Mouse (Mus musculus) midbrain, postnatal 0 days (tissue): ENCODE measurements around the gene Kcnh5. TPM values are rescaled to one million over a fixed set of nuclear protein-coding genes. Genes with fewer than 3 reads are reported as not detected.
A peak's percentile ranks its signal among the peaks of the same experiment; 100 is the strongest.

Source experiments
- ATAC-seq: fragments of 200-750 bp; cut with Nextera tagmentation; 2 replicates; pipeline ENCODE4 v1.8.0; 2017; ENCODE audit warnings: moderate number of reproducible peaks, mild to moderate bottlenecking, moderate TSS enrichment, moderate library complexity; ENCODE audit not compliant: low FRiP score
- DNase-seq: peaks from one replicate; pipeline ENCODE4 v3.0.0-alpha.2; 2015; ENCODE audit warnings: low spot score
- H3K27ac ChIP-seq: fragments of 300-500 bp; sonication (generic); 2 replicates; pipeline ENCODE4 v1.5.1; 2014; ENCODE audit warnings: low read depth, mild to moderate bottlenecking, low read length, mixed read lengths
- H3K27me3 ChIP-seq: fragments of 300-500 bp; sonication (generic); 2 replicates; pipeline ENCODE4 v1.6.1; 2014; ENCODE audit warnings: low read length, control low read depth, mixed read lengths; ENCODE audit not compliant: insufficient read depth
- H3K36me3 ChIP-seq: fragments of 300-500 bp; sonication (generic); 2 replicates; pipeline ENCODE4 v1.6.1; 2014; ENCODE audit warnings: low read length, control low read depth, mixed read lengths; ENCODE audit not compliant: insufficient read depth
- H3K4me1 ChIP-seq: fragments of 300-500 bp; sonication (generic); 2 replicates; pipeline ENCODE4 v1.6.1; 2014; ENCODE audit warnings: mild to moderate bottlenecking, control low read depth, antibody characterized with exemption, low read length, mixed read lengths; ENCODE audit not compliant: insufficient read depth
- H3K4me2 ChIP-seq: fragments of 300-500 bp; sonication (generic); 2 replicates; pipeline ENCODE4 v1.6.1; 2014; ENCODE audit warnings: low read depth, mild to moderate bottlenecking, low read length, mixed read lengths; ENCODE audit not compliant: poor library complexity, severe bottlenecking
- H3K4me3 ChIP-seq: fragments of 300-500 bp; sonication (generic); 2 replicates; pipeline ENCODE4 v1.5.1; 2014; ENCODE audit warnings: low read depth, mild to moderate bottlenecking, low read length, moderate library complexity
- H3K9ac ChIP-seq: fragments of 300-500 bp; sonication (generic); replicated peaks from 2 replicates; pipeline ENCODE4 v1.6.1; 2014; ENCODE audit warnings: mild to moderate bottlenecking, low read length, moderate library complexity, mixed read lengths; ENCODE audit not compliant: poor library complexity, severe bottlenecking
- H3K9me3 ChIP-seq: fragments of 300-500 bp; sonication (generic); 2 replicates; pipeline ENCODE4 v1.6.1; 2016; ENCODE audit warnings: low read length, control low read depth
- CTCF ChIP-seq: IDR thresholded peaks from 2 replicates; pipeline ENCODE4 v1.5.1; 2016; ENCODE audit warnings: antibody characterized with exemption, mild to moderate bottlenecking
- WGBS: fragments of 180-500 bp; shearing (Covaris S2); extraction: QIAGEN DNeasy Blood & Tissue Kit; methylation state at CpG from one replicate; pipeline ENCODE4 v1.1.7; 2014; 5-methylcytosine and 5-hydroxymethylcytosine counted together
- polyA plus RNA-seq: library from polyadenylated mRNA; unstranded; fragments of >200 nt; fragmentation: Nextera tagmentation; extraction: Ambion mirVana; gene quantifications from 2 replicates; pipeline ENCODE4 v1.2.1, GENCODE M21; 2015
- total RNA-seq: library from RNA; depleted of rRNA; stranded (reverse); fragments of >200 nt; gene quantifications from 2 replicates; pipeline ENCODE4 v1.2.3, GENCODE M21; 2014

Kcnh5 gene
- total and polyA plus RNA-seq, 2 experiments from 2014 or later: 2.6 to 8.9 TPM

GRCm38 (mm10) chr12:75031970-75032864 lies 144.9 kb downstream of the Kcnh5 start:
- no peaks in the 10 kb centered on the region for H3K27me3 ChIP-seq
- TF ChIP-seq CTCF: no peak
- no peak overlapping the region for H3K9ac ChIP-seq
- H3K27ac ChIP-seq: no peak overlapping the region
- peak; percentile 35 for DNase-seq
- WGBS: 88% methylated on average over 8 of the region's 8 CpGs
- no peaks in the 10 kb centered on the region for H3K9me3 ChIP-seq
- no peak for ATAC-seq
- no peak overlapping the region for H3K4me2 ChIP-seq
- H3K4me3 ChIP-seq: no peak overlapping the region
- no peaks in the 10 kb centered on the region for H3K36me3 ChIP-seq
- no peaks in the 10 kb centered on the region for H3K4me1 ChIP-seq

GRCm38 (mm10) chr12:74971187-74971586 lies 205.9 kb downstream of the Kcnh5 start:
- Histone ChIP-seq H3K27me3 (no peaks in the 10 kb centered on the region), H3K27ac (no peak overlapping the region), H3K9me3 (no peaks in the 10 kb centered on the region), H3K36me3 (no peaks in the 10 kb centered on the region), H3K4me1 (no peaks in the 10 kb centered on the region), H3K4me3 (no peak overlapping the region), H3K4me2 (no peak overlapping the region), H3K9ac (no peak overlapping the region)
- 95% methylated on average over 3 of the region's 3 CpGs for WGBS
- no peak for TF ChIP-seq CTCF
- DNase-seq (no peak), ATAC-seq (no peak)

- Histone ChIP-seq H3K36me3 (no peaks in the 10 kb centered on the region), H3K9ac (no peak overlapping the region), H3K9me3 (no peaks in the 10 kb centered on the region), H3K4me1 (no peaks in the 10 kb centered on the region), H3K27ac (no peak overlapping the region), H3K27me3 (no peaks in the 10 kb centered on the region), H3K4me2 (no peak overlapping the region), H3K4me3 (no peak overlapping the region)
- 82% methylated on average over 4 of the region's 4 CpGs for WGBS
- no peak for TF ChIP-seq CTCF
- ATAC-seq: no peak
- no peak for DNase-seq
Observed at GRCm38 (mm10) chr12:74969420-74969819, 207.7 kb downstream of the Kcnh5 start.

GRCm38 (mm10) chr12:74966266-74966665 lies 210.9 kb downstream of the Kcnh5 start:
- TF ChIP-seq CTCF: no peak
- no peaks in the 10 kb centered on the region for H3K9me3 ChIP-seq
- no peak for ATAC-seq
- no peak for DNase-seq
- H3K36me3 ChIP-seq: no peaks in the 10 kb centered on the region
- no peak overlapping the region for H3K9ac ChIP-seq
- no peak overlapping the region for H3K27ac ChIP-seq
- no peaks in the 10 kb centered on the region for H3K27me3 ChIP-seq
- no peak overlapping the region for H3K4me3 ChIP-seq
- WGBS: 30% methylated on average over 2 of the region's 2 CpGs
- no peak overlapping the region for H3K4me2 ChIP-seq
- no peaks in the 10 kb centered on the region for H3K4me1 ChIP-seq

- no peak overlapping the region for H3K4me2 ChIP-seq
Observed at GRCm38 (mm10) chr12:74952661-74953060, 224.5 kb downstream of the Kcnh5 start.

More at GRCm38 (mm10) chr12:74952661-74953060, 224.5 kb downstream of the Kcnh5 start:
- H3K4me3 ChIP-seq: no peak overlapping the region
- no peak for ATAC-seq
- no peaks in the 10 kb centered on the region for H3K27me3 ChIP-seq
- peak; percentile 23 for DNase-seq
- no peak overlapping the region for H3K27ac ChIP-seq
- no peaks in the 10 kb centered on the region for H3K4me1 ChIP-seq
- WGBS: 73% methylated on average over 2 of the region's 2 CpGs
- H3K9ac ChIP-seq: no peak overlapping the region
- no peaks in the 10 kb centered on the region for H3K36me3 ChIP-seq
- TF ChIP-seq CTCF: no peak
- H3K9me3 ChIP-seq: no peaks in the 10 kb centered on the region
